Mouse (Mus musculus) B cell, adult (primary cell): ENCODE results near the gene Ms4a15. TPM values are rescaled to one million over a fixed set of nuclear protein-coding genes. Genes with fewer than 3 reads are reported as not detected.

Source experiments
- total RNA-seq: library from RNA; stranded (reverse); gene quantifications from 4 replicates; pipeline ENCODE4 v1.2.4, GENCODE M21; 2023; ENCODE audit not compliant: inconsistent age

Ms4a15 gene
- not detected in 4 replicates for total RNA-seq

GRCm38 (mm10) chr19:10993150-10993549 lies at the start of gene Ms4a15:
Gene Ms4a15, minus strand, starts transcription at chr19:10993250.

DNA sequence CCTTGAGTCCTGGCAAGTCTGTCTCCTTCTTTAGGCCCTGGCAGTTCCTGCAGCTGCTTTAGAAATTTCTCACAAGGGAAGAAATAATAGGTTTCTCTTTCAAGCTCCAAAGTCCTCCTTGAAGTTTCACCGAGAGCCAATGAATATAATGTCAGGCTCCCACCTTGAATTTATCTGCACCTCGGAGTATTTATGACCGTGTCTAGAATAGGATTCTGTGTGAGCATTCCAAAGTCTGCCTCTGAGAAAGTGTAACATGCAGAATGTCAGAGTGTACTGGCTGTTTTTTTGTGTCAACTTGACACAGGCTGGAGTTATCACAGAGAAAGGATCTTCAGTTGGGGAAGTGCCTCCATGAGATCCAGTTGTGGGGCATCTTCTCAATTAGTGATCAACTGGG lies 24.8 kb upstream of the Ms4a15 start, which contains the start of gene Ms4a18:
Gene Ms4a18 (minus strand): TSS at position 141 of the 400 bp plus-strand sequence.

GRCm38 (mm10) chr19:10974238-10974865 lies 18.7 kb downstream of the Ms4a15 start, which contains the start of gene Ms4a10:
Gene Ms4a10, minus strand, starts transcription at chr19:10974670.

DNA sequence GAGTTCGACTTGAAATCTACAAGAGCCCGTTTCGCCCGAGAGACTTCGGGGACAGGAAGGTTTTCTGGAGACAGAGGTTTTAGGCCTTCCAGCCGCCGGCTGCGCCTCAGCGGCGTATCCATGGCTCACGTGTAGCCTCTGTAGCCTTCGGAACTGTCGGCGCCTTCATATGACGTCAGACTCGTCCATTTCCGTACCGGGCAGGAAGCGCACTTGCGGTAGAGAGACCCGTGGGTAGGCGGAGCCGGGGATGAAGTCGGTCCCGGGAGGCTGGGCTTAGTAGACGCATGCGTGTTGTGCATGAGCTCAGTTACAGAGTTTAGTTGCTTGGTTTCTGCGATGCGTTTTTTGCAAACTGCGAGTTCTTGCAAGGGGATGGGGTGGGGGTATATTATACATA lies 43.9 kb downstream of the Ms4a15 start, which contains the start of gene Ccdc86:
Gene Ccdc86 (minus strand): TSS at position 155 of the 400 bp plus-strand sequence.

GRCm38 (mm10) chr19:10937110-10937563 lies 55.9 kb downstream of the Ms4a15 start, which contains the start of gene Ptgdr2:
Gene Ptgdr2, plus strand, starts transcription at chr19:10937160.

Other genes with a start within 250 kb of the Ms4a15 start
- gene Cd6, start 163.2 kb downstream of the Ms4a15 start, total RNA-seq: 0.54 to 0.74 TPM in 2 of 4 replicates, not detected in the others
- 32.6 to 38.8 TPM (median 35.8 TPM) in 4 replicates for gene Slc15a3, start 153.5 kb downstream of the Ms4a15 start, total RNA-seq
- gene Tmem132a, start 123.3 kb downstream of the Ms4a15 start, total RNA-seq: 0.18 to 0.42 TPM (median 0.28 TPM) in 4 replicates
- 22.2 to 23.6 TPM (median 22.7 TPM) in 4 replicates for gene Tmem109, start 111.2 kb downstream of the Ms4a15 start, total RNA-seq
- gene Prpf19, start 98.0 kb downstream of the Ms4a15 start, total RNA-seq: 109 to 141 TPM (median 122 TPM) in 4 replicates
- gene Zp1, start 72.6 kb downstream of the Ms4a15 start, total RNA-seq: not detected in 4 replicates
- not detected in 4 replicates for gene Ptgdr2, start 56.1 kb downstream of the Ms4a15 start, total RNA-seq
- gene Ccdc86, start 44.0 kb downstream of the Ms4a15 start, total RNA-seq: 42.8 to 47.7 TPM (median 43.6 TPM) in 4 replicates
- gene Ms4a10, start 18.6 kb downstream of the Ms4a15 start, total RNA-seq: not detected in 4 replicates
- gene Ms4a18, start 24.8 kb upstream of the Ms4a15 start, total RNA-seq: not detected in 4 replicates
- 0.66 to 0.70 TPM (median 0.66 TPM) in 3 of 4 replicates, not detected in the other for gene Ms4a8a, start 87.9 kb upstream of the Ms4a15 start, total RNA-seq
- not detected in 4 replicates for gene 1700017D01Rik, start 137.6 kb upstream of the Ms4a15 start, total RNA-seq
- not detected in 4 replicates for gene 1700025F22Rik, start 172.1 kb upstream of the Ms4a15 start, total RNA-seq
- not detected in 4 replicates for gene Ms4a13, start 203.5 kb upstream of the Ms4a15 start, total RNA-seq
- 0.29 to 1.0 TPM (median 0.43 TPM) in 4 replicates for gene Ms4a12, start 239.2 kb upstream of the Ms4a15 start, total RNA-seq